Mouse (Mus musculus) hindbrain, embryonic 14.5 days (tissue): ENCODE results near the gene Gpr179. TPM values are rescaled to one million over a fixed set of nuclear protein-coding genes. Genes with fewer than 3 reads are reported as not detected.
"Not testable (repeated sequence)": the region's sequence is repeated elsewhere in the genome, so short reads cannot be mapped to it uniquely, and the experiment has no call there.

Source experiments
- ATAC-seq: fragments of 200-750 bp; cut with Nextera tagmentation; 2 replicates; pipeline ENCODE4 v1.8.0; 2017; ENCODE audit warnings: moderate number of reproducible peaks, mild to moderate bottlenecking, moderate TSS enrichment, moderate library complexity; ENCODE audit not compliant: low FRiP score
- DNase-seq: peaks from one replicate; pipeline ENCODE4 v3.0.0-alpha.2; 2015; ENCODE audit warnings: low spot score
- H3K27ac ChIP-seq: fragments of 300-500 bp; sonication (generic); 2 replicates; pipeline ENCODE4 v1.5.1; 2014; ENCODE audit warnings: mild to moderate bottlenecking, moderate library complexity
- H3K27me3 ChIP-seq: fragments of 300-500 bp; sonication (generic); 2 replicates; pipeline ENCODE4 v1.6.1; 2014; ENCODE audit warnings: mild to moderate bottlenecking, low read length, mixed read lengths; ENCODE audit not compliant: control insufficient read depth, insufficient read depth
- H3K36me3 ChIP-seq: fragments of 300-500 bp; sonication (generic); replicated peaks from 2 replicates; pipeline ENCODE4 v1.6.1; 2014; ENCODE audit not compliant: control insufficient read depth, insufficient read depth
- H3K4me1 ChIP-seq: fragments of 300-500 bp; sonication (generic); replicated peaks from 2 replicates; pipeline ENCODE4 v1.6.1; 2014; ENCODE audit warnings: antibody characterized with exemption, low read length, mixed read lengths; ENCODE audit not compliant: control insufficient read depth, insufficient read depth
- H3K4me2 ChIP-seq: fragments of 300-500 bp; sonication (generic); replicated peaks from 2 replicates; pipeline ENCODE4 v1.6.1; 2014; ENCODE audit warnings: mild to moderate bottlenecking, moderate library complexity
- H3K4me3 ChIP-seq: fragments of 300-500 bp; sonication (generic); replicated peaks from 2 replicates; pipeline ENCODE4 v1.5.1; 2014; ENCODE audit warnings: mild to moderate bottlenecking, low read length
- H3K9ac ChIP-seq: fragments of 300-500 bp; sonication (generic); 2 replicates; pipeline ENCODE4 v1.6.1; 2014
- H3K9me3 ChIP-seq: fragments of 300-500 bp; sonication (generic); 2 replicates; pipeline ENCODE4 v1.6.1; 2016; ENCODE audit warnings: low read length; ENCODE audit not compliant: control insufficient read depth
- whole genome bisulfite sequencing: fragments of 180-500 bp; shearing (Covaris S2); extraction: QIAGEN DNeasy Blood & Tissue Kit; methylation state at CpG from one replicate; pipeline ENCODE4 v1.1.7; 2014; 5-methylcytosine and 5-hydroxymethylcytosine counted together
- polyA plus RNA-seq: library from polyadenylated mRNA; unstranded; fragments of >200 nt; fragmentation: Nextera tagmentation; extraction: Ambion mirVana; gene quantifications from 2 replicates; pipeline ENCODE4 v1.2.1, GENCODE M21; 2014

Gene Gpr179
- polyA plus RNA-seq, 1 experiment from 2014 or later = 0.50 TPM

DNA sequence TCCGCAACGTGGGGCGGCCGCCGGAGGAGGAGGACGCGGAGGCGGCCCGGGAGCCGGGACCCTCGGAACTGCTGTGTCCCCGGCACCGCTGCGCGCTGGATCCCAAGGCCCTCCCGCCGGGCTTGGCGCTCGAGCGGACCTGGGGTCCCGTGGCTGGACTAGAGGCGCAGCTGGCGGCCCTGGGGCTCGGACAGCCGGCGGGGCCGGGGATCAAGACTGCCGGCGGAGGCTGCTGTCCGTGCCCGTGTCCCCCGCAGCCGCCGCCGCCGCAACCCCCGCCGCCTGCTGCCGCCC, 10.7 kb upstream of the Gpr179 start:
- no peak for DNase-seq
- H3K9me3 ChIP-seq = no peaks in the 10 kb centered on the region
- H3K4me3 ChIP-seq = peak overlapping the region; percentile 100
- peak overlapping the region; percentile 96 for H3K9ac ChIP-seq
- peak overlapping the region; percentile 98 for H3K4me2 ChIP-seq
- ATAC-seq = no peak; the same call in 1 of the 2 replicates
- WGBS = 0% methylated on average over 22 of the region's 39 CpGs
- H3K27me3 ChIP-seq = no peaks in the 10 kb centered on the region
- no peaks in the 10 kb centered on the region; the same call in 1 of the 2 replicates for H3K36me3 ChIP-seq
- H3K27ac ChIP-seq = peak overlapping the region; percentile 89
- peaks cover 30% of the 10 kb centered on the region for H3K4me1 ChIP-seq

DNA sequence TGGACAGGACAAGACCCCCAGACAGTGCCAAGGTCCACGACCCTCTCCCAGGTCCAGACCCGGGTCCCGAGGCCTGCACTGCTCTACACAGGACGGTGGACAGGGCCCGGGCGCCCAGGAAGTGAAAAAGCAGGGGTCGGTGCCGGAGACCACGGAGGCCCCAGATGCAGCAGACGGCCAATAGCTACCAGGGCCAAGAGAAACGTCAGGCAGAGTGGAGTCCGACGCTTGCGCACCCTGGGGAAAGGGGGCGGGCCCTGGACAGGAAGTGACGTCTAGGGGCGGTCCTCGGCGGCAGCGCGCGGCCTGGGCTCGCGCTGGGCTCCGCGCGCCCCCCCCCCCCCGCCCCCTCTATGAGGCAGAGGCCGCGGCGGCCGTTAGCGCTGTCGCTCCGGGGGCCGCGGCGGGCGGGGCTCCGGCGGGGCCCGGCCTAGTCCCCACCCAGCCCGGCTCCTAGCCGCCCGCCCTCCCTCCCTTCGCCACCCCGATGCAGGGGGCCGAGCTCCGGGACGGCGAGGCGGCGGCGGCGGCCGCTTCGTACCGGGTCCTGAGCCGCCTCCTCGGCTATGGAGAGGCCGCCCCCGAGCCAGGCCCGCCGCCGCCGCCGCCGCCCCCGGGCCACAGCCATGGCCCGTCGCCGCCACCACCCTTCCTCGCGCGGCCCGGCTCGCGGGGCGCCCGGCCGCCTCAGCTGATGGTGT, 10.2 kb upstream of the Gpr179 start, which contains the start of gene Socs7:
Gene Socs7, plus strand, starts transcription at position 604 of the 701 bp plus-strand sequence.
- H3K9me3 ChIP-seq = no peaks in the 10 kb centered on the region
- H3K27ac ChIP-seq = peak within 1 kb of the TSS; percentile 89
- peak; percentile 94 for DNase-seq
- peak; percentile 97 for ATAC-seq
- H3K4me2 ChIP-seq = peak within 1 kb of the TSS; percentile 98
- peaks cover 30% of the 10 kb centered on the region for H3K4me1 ChIP-seq
- peak within 1 kb of the TSS; percentile 100 for H3K4me3 ChIP-seq
- H3K36me3 ChIP-seq = no peaks in the 10 kb centered on the region; the same call in 1 of the 2 replicates
- under 1% methylated on average over 27 of the region's 81 CpGs for WGBS
- no peaks in the 10 kb centered on the region for H3K27me3 ChIP-seq
- peak within 1 kb of the TSS; percentile 96 for H3K9ac ChIP-seq

DNA sequence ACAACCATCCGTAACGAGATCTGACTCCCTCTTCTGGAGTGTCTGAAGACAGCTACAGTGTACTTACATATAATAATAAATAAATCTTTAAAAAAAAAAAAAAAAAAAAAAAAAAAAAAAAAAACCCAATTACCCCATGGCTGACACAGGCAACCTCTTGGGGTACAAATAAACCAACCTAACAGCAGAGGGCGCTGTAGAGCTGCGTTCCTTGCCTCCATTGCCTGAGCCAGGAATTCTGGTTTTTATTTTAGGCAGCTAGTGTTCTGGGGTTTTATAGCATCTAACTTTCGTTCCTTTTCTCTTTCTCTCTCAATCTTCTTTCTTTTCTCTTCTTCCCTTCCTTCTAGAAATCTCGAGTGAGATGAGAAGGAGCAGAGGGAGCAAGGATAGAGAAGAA, 5.8 kb upstream of the Gpr179 start:
- 13% methylated on average over 4 of the region's 6 CpGs for WGBS
- not testable (repeated sequence) for H3K9me3 ChIP-seq, H3K4me1 ChIP-seq, H3K36me3 ChIP-seq, H3K9ac ChIP-seq, H3K27me3 ChIP-seq, ATAC-seq, H3K27ac ChIP-seq, H3K4me3 ChIP-seq, H3K4me2 ChIP-seq
- peak; percentile 73 for DNase-seq

DNA sequence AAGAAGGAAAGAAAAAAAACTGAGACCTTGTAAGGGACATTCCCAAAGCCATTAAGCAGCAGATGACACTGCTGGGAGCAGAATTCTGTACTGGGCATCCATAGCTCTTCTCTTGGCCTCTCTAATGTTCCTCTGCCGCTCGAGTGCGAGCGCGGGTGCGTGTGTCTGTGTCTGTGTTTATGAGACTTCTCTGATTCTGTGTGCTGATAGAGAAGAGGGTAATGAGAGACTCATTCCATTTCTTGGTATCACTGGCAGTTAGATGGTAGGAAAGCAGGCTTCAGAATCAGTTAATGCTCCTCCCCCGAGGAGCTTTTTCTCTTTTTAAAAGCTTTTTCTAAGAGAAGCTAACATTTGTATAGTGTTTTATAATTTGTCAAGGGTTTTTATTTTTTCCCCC, 3.4 kb upstream of the Gpr179 start:
- ATAC-seq (no peak), DNase-seq (no peak)
- Histone ChIP-seq H3K27ac (no peak overlapping the region), H3K4me3 (no peak overlapping the region), H3K4me1 (peaks cover 19% of the 10 kb centered on the region; the same call in 1 of the 2 replicates), H3K36me3 (no peaks in the 10 kb centered on the region), H3K9ac (no peak overlapping the region), H3K9me3 (no peaks in the 10 kb centered on the region), H3K27me3 (no peaks in the 10 kb centered on the region), H3K4me2 (no peak overlapping the region)
- WGBS = 92% methylated on average over 7 of the region's 7 CpGs

DNA sequence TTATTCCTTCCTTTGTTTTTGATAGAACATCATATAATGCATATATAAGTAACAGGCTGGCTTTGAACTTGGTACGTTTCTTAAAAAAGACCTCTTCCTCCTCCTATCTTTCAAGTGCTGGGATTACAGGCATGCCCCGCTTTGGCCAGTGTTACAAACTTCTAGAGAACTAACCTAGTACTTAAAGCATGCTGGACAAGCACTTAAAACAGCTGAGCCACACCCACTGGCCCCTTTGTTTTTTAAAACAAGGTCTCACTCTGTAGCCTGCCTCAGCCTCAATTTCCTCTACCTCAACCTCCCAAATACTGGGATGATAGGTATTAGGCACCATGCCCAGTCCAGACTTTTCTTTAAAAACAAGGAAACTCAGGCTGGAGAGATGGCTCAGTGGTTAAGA, 2.8 kb upstream of the Gpr179 start:
- 83% methylated on average over 2 of the region's 2 CpGs for WGBS
- no peaks in the 10 kb centered on the region for H3K9me3 ChIP-seq
- H3K4me2 ChIP-seq = no peak overlapping the region
- H3K27ac ChIP-seq = no peak overlapping the region
- no peaks in the 10 kb centered on the region for H3K36me3 ChIP-seq
- peaks cover 25% of the 10 kb centered on the region; the same call in 1 of the 2 replicates for H3K4me1 ChIP-seq
- no peak overlapping the region for H3K9ac ChIP-seq
- no peak for DNase-seq
- no peak for ATAC-seq
- no peak overlapping the region for H3K4me3 ChIP-seq
- no peaks in the 10 kb centered on the region for H3K27me3 ChIP-seq

DNA sequence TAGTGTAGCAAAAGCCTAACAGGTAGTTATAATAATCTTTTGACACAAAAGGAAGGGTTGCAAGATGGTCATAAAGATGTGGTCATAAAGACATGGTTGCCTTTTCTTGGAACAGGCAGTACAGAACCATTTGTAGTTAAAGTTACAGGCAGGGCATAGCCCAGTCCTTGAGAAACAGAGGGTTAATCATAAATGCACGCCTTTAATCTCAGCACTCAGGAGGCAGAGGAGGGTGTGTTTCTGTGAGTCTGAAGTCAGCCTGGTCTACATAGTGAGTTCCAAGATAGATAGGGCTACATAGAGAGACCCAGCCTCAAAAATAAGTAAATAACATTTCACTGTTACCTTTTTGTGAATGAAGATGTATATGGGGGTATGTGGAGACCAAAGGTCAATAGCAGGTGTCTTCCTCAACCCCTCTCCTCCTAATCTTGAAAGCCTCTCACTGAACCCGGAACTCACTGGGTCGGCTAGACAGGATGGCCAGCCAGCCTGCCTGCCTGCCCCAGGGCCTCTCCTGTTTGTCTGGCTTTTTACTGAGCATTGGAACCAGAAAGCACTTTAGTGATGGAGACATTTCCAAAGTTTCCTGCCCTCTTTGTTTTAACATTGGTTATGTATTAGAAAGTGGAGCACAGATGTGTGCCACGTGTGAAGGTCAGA, 1.2 kb upstream of the Gpr179 start:
- Histone ChIP-seq H3K9me3 (no peaks in the 10 kb centered on the region), H3K4me3 (no peak overlapping the region), H3K9ac (no peak overlapping the region), H3K4me1 (peaks cover 27% of the 10 kb centered on the region; the same call in 1 of the 2 replicates), H3K4me2 (no peak overlapping the region), H3K36me3 (no peaks in the 10 kb centered on the region), H3K27me3 (no peaks in the 10 kb centered on the region), H3K27ac (no peak overlapping the region)
- WGBS = 77% methylated on average over 4 of the region's 4 CpGs
- ATAC-seq (no peak), DNase-seq (no peak)

DNA sequence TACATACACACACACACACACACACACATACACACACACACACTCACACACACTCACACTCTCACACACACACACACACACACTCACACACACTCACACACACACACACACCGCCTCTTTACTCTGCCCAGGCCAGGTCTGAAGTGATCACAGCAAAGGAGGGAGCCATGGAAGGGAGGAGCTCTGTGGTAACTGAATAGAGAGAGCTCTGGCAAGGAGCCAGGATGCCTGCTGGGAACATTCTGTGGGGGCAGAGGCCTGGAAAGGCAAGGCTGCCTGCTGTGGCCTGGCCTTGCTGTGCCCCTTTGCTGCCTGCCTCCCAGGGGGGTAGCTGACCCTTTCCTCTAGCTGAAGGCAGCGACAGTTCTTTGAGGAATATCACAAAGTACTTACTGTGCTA, 1.8 kb downstream of the Gpr179 start:
- DNase-seq = peak; percentile 74
- Histone ChIP-seq H3K4me3 (no peak overlapping the region), H3K4me2 (0 out of 2 replicates have a peak overlapping the region, but pooled peaks have one; percentile 15), H3K4me1 (peaks cover 27% of the 10 kb centered on the region; the same call in 1 of the 2 replicates), H3K36me3 (no peaks in the 10 kb centered on the region), H3K27ac (peak overlapping the region; percentile 40; the same call in 1 of the 2 replicates), H3K27me3 (no peaks in the 10 kb centered on the region), H3K9ac (no peak overlapping the region), H3K9me3 (no peaks in the 10 kb centered on the region)
- WGBS = 0% methylated on average over 2 of the region's 2 CpGs
- ATAC-seq = peak; percentile 72; the same call in 1 of the 2 replicates

DNA sequence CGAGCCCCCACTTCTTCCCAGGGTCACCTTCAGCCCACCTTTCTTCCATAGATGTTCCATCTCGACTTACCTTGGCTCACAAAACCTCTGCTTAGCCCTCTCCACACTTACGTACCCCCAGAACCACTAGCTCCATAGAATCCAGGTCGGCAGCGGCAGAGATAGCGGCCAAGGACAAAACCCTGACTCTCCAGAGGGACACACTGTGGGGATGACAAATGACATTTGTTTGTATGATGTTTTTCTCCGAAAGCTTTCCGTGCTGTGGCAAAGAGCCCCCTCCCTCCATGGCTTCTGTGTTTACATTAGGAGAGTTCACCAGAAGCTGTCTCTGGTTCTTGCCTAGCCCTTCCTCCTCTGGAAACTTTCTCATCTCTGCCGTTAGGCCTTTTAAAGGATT, 4.6 kb downstream of the Gpr179 start:
- Histone ChIP-seq H3K27me3 (no peaks in the 10 kb centered on the region), H3K9me3 (no peaks in the 10 kb centered on the region), H3K4me1 (peaks cover 26% of the 10 kb centered on the region; the same call in 1 of the 2 replicates), H3K4me2 (no peak overlapping the region), H3K9ac (no peak overlapping the region), H3K36me3 (no peaks in the 10 kb centered on the region), H3K4me3 (no peak overlapping the region), H3K27ac (no peak overlapping the region)
- DNase-seq = no peak
- WGBS = 85% methylated on average over 9 of the region's 9 CpGs
- no peak for ATAC-seq

DNA sequence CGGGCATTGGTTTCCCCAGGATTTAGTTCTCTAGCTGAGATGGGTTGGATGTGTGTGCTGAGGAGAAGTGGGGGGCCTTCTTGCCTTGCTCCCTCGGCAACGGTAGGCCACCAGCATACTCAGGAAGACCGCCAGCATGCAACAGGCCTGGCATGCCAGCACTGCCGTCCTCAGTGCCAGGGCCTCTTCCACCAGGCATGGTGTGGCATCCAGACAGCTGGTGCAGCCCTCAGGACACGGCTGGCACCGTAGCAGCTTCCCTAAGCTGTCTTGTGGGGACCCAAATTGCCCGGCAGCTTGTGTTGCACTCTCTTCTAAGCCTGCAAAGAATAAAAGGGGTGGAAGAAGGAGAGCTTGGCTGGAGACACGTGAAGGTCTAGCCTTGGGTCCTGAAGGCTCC, 5.5 kb downstream of the Gpr179 start:
- Histone ChIP-seq H3K4me1 (peaks cover 17% of the 10 kb centered on the region; the same call in 1 of the 2 replicates), H3K27ac (no peak overlapping the region), H3K9ac (no peak overlapping the region), H3K27me3 (no peaks in the 10 kb centered on the region), H3K4me3 (no peak overlapping the region), H3K4me2 (no peak overlapping the region), H3K9me3 (no peaks in the 10 kb centered on the region), H3K36me3 (no peaks in the 10 kb centered on the region)
- DNase-seq (no peak), ATAC-seq (no peak)
- 71% methylated on average over 9 of the region's 9 CpGs for WGBS
